Mouse (Mus musculus) yolk sac, embryonic 10.5 days (tissue): ENCODE results near the gene Dnm1.
A peak's percentile ranks its signal among the peaks of the same experiment; 100 is the strongest.
"Not testable (repeated sequence)": the region's sequence is repeated elsewhere in the genome, so short reads cannot be mapped to it uniquely, and the experiment has no call there.

Experiments
- DNase-seq: peaks from one replicate; pipeline ENCODE4 v3.0.0-alpha.2; 2017; ENCODE audit warnings: low spot score

The Dnm1 gene

GRCm38 (mm10) chr2:32353007-32353542 is at the start of gene Dnm1:
TSS of gene Dnm1 (minus strand) at chr2:32353338.
- peak; percentile 86 for DNase-seq

- DNase-seq, result no peak
Measured at GRCm38 (mm10) chr2:32396695-32397094, 43.6 kb upstream of the Dnm1 start.

- DNase-seq, result peak; percentile 95
Measured at GRCm38 (mm10) chr2:32395946-32396621, 42.9 kb upstream of the Dnm1 start.

DNA sequence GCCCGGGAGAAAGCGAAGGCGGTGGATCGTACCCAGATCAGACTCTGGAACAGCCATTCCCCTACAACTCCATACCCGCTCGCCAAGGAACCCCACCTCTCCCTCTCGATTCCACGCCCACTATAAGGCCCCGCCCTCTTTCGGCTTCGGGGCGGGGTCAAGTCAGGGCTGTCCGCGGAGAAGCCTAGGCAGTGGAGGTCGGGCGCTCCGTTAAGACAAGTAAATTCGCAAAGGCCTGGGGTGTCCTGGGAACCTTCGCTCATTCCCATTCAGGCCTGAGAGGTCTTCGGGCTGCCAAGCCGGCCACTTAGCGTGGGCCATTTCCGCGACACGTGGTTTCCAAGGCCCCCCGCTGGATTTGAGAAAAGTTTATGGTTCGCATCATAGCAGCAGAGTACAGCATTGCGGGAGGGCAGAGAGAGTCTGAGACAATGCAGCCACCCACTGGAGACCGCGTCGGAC is 42.4 kb upstream of the Dnm1 start, which contains the start of gene Ptges2:
Gene Ptges2, plus strand, starts transcription at position 413 of the 462 bp plus-strand sequence.
- peak; percentile 95 for DNase-seq

DNA sequence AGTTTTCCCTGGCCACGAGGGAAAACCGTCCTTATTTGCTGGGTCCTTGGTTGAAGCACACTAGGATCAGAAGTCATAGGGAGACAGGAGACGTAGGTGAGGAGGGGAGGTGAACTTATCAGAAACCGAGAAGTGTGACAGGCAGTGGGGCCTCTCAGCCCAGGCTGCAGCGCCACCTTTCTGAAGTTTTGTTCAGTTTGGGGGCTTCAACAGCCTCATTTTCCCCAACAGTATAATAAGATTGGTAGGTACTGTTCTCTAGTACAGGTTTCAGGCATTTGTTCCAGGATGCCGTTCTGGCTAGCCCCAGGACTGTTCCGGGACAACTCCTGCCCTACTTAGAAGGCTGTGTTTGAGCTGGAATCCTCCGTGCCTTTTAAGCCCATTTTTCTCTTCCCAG is 41.8 kb upstream of the Dnm1 start:
- DNase-seq, result peak; percentile 47

- no peak for DNase-seq
Measured at GRCm38 (mm10) chr2:32392063-32392462, 38.9 kb upstream of the Dnm1 start.

DNA sequence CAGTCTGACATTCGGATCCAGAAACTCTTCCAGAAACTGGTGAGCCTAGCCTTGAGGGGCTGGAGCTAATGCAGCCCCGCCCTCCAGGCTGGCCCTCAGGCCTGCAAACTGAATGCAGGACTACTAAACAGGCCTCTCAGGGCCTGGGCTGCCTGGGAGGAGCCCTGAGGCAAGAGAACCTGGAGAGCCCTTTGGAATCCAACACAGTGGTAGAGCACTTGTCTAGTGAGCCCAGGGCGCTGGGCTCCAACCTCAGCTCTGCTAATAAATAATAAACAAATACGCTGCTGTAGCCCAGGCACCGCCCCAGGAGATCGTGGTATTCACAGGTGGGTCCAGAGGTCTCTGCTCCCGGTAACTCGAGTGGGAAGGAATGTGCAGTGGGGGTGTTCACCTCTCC is 37.7 kb upstream of the Dnm1 start:
- DNase-seq, result no peak

GRCm38 (mm10) chr2:32389157-32389556 is 36.0 kb upstream of the Dnm1 start:
- DNase-seq, result no peak

GRCm38 (mm10) chr2:32387706-32388490 is 34.8 kb upstream of the Dnm1 start, which contains the start of gene Lcn2:
TSS of gene Lcn2 (minus strand) at chr2:32388252.
- no peak for DNase-seq

DNA sequence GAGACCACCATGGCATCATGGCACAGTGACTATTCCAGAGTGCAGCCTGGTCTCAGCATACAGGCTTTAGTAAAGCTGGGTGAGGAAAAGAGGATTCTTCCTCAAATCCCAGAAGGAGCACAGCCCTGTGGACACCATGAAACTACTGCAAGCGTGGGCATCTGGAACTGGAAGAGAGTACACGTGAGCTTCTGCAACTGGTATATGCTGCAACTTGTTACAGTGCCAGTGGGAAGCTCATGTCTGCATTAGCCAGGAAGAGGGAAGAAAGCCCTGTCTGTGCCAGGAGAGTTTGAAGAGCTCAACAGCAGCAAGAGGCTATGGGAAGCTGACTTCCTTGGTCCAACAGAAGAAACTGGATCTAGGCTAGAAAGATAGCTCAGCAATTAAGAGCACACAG is 29.6 kb upstream of the Dnm1 start:
- DNase-seq, result no peak

GRCm38 (mm10) chr2:32381775-32382223 is 28.7 kb upstream of the Dnm1 start, which contains the start of gene 1110008P14Rik:
TSS of gene 1110008P14Rik (minus strand) at chr2:32381938.
- peak; percentile 95 for DNase-seq

GRCm38 (mm10) chr2:32381141-32381774 is 28.1 kb upstream of the Dnm1 start:
- no peak for DNase-seq

GRCm38 (mm10) chr2:32380001-32380500 is 26.9 kb upstream of the Dnm1 start:
- DNase-seq, result no peak

DNA sequence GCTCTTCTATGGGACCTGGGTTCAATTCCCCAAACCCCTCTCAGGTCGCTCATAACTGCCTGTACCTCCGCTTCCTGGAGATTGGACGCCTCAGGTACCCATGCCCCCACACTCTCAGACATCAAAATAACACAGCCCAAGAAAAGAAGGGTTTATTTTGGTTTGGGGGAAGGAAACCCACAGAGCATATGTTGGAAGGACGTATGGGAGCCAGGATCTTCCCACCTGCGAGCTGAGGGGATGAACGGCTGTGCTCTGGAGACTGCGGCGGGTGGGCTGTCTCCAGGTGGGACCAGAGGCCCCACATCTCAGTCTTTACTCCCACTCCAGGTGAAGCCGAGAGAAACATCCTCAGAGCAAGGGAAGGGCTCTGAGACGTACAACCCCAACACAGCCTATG is 23.8 kb upstream of the Dnm1 start:
- DNase-seq, result no peak

- DNase-seq, result no peak
Measured at GRCm38 (mm10) chr2:32375317-32375940, 22.3 kb upstream of the Dnm1 start.

- no peak for DNase-seq
Measured at GRCm38 (mm10) chr2:32374191-32374590, 21.1 kb upstream of the Dnm1 start.

- DNase-seq, result no peak
Measured at GRCm38 (mm10) chr2:32367315-32367714, 14.2 kb upstream of the Dnm1 start.

DNA sequence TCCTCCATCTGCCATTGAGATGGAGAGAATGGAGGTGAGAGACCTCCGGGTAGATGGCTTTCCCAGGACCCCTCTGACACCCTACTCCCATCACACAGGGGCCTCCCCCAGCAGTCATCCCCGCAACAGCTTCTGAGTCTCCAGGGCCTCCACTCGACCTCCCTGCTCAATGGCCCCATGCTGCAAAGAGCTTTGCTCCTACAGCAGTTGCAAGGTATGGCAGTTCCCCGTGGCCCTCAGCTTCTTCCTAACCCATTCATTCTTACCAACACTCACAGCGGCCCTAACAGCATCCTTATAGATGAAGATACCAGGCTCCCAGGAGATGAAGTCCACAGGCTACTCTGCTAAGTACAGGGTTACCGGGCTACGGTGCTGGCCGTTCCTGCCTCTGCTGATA is 11.0 kb upstream of the Dnm1 start:
- DNase-seq, result no peak

DNA sequence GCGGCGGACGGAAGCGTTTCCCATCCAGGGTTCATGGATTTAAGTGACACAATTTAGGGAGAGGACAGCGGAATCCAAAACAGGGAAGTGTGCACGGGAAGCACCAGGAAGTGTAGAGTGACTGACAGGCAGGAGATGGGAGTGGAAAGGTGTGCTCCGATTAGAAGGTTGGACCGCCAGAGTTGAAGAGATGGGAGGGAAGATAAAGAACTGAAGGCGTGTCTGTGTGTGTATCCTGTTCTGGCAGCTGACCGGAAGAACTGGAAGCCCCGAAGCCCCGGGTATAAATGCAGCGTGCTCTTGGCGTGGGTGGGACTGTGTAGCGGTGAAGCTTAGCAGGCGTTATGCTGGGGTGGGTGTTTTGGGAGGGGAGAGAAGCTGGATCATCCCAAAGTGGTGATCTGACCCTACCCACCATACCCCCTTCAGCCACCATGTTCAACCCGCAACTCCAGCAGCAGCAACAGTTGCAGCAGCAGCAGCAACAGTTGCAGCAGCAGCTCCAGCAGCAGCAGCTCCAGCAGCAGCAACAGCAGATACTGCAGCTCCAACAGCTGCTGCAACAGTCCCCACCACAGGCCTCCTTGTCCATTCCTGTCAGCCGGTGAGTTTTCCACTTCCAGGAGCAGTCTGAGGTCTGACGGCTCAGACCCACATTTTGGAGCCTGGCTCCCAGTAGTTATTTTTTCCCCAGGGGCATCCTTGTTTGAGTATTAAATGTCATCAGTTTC is 10.4 kb upstream of the Dnm1 start:
- DNase-seq, result peak; percentile 89

DNA sequence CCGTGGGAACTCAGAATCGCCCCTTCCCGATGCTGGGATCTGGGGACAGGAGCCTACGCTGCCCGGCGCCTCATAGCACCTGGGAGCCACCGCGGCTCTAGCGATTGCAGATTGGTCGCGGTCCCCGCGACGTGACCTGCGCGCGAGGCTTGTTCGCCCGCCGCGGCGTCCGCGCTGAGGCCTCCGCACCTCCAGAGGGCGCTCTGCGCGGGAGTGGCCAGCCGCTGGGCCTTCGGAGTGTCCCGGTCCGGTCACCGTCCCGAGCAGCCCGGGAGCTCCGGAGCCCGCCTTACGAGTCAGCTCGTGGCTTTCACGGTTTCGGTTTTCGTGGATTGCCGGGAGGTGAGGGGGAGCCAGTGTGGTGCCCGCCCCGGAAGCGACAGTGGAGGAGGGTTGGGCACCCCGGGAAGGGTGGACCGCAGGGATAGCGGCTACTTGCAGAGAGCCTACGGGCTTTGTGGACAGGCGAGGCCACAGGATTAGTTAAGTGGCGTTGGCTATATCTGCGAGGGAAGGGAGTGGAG is 9.7 kb upstream of the Dnm1 start:
- peak; percentile 92 for DNase-seq

DNA sequence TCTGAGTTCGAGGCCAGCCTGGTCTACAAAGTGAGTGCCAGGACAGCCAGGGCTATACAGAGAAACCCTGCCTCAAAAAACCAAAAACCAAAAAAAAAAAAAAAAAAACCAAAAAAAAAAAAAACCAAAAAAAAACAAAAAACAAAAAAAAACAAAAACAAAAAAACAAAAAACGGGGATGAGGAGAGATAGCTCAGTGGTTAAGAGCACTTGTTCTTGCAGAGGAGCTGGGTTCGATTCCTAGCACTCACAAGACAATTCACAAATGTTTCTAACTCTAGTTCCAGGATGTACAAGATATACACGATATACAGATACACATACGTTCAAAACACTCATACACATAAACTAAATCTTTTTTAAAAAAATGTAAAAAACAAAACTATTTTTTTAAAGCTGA is 9.1 kb upstream of the Dnm1 start:
- DNase-seq, result not testable (repeated sequence)
